Mouse (Mus musculus): Measurements from ENCODE around the gene Atxn3. TPM values are rescaled to one million over a fixed set of nuclear protein-coding genes. Genes with fewer than 3 reads are reported as not detected.

Atxn3 gene
- polyA plus RNA-seq, 1 experiment from 2014 or later: 13.1 TPM

DNA sequence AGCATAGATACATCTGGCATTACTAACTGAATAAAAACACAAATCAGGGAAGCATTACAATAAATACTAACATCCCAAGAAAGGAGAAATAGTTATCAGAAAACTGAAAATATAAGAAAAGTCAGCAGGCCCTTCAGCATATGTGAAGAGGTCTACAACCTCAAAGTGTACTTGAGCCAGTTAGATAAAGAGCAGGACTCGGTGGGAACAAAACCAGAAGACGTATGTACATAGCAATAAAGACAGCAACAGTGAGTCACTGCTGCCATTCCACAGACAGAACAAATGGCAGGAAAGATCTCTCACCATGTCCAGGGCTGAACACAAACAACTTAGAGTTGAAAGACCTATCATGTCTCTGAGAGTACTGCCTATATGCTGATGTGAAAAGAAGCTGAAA, 69.7 kb downstream of the Atxn3 start:
- Histone ChIP-seq H3K4me3 (ENCODE audit: low read depth, low read length) (no peak overlapping the region), H3K36me3 (ENCODE audit: control insufficient read depth, insufficient read depth, low read length) (peaks cover 75% of the 10 kb centered on the region), H3K9me3 (replicated peaks; ENCODE audit: control insufficient read depth, low read length) (no peaks in the 10 kb centered on the region), H3K27ac (ENCODE audit: low read depth, low read length) (no peak overlapping the region), H3K4me1 (ENCODE audit: control insufficient read depth, insufficient read depth, low read length) (no peaks in the 10 kb centered on the region), H3K27me3 (replicated peaks; ENCODE audit: control insufficient read depth, insufficient read depth, low read length) (no peaks in the 10 kb centered on the region), H3K9ac (ENCODE audit: low read length) (no peak overlapping the region), H3K4me2 (ENCODE audit: low read length) (no peak overlapping the region)
- 94% methylated on average over 2 of the region's 2 CpGs for WGBS
- DNase-seq (ENCODE audit: low spot score) (no peak), ATAC-seq (no peak)

DNA sequence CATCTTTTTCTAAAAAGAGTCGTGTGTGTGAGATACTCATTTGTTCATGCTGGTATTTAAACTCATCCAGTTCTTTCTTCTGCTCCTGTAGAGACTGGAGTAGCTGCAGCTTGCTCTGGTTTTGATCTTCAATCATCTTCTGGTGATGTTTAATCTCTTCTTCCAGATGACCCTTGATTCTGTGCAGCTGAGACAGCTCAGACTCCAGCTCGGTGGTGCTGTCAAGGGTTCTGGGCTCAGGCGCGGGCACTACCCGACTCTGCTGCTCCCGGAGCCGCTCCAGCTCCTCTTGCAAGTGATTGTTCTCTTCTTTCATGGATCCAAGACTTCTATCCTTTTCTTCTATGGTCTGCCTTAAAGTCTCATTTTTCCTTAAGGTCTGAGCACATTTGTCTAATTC, 73.1 kb downstream of the Atxn3 start:
- WGBS: 96% methylated on average over 7 of the region's 7 CpGs
- Histone ChIP-seq H3K27me3 (replicated peaks; ENCODE audit: control insufficient read depth, insufficient read depth, low read length) (no peaks in the 10 kb centered on the region), H3K4me2 (ENCODE audit: low read length) (no peak overlapping the region), H3K9me3 (replicated peaks; ENCODE audit: control insufficient read depth, low read length) (no peaks in the 10 kb centered on the region), H3K4me3 (ENCODE audit: low read depth, low read length) (no peak overlapping the region), H3K9ac (ENCODE audit: low read length) (no peak overlapping the region), H3K4me1 (ENCODE audit: control insufficient read depth, insufficient read depth, low read length) (no peaks in the 10 kb centered on the region), H3K27ac (ENCODE audit: low read depth, low read length) (no peak overlapping the region), H3K36me3 (ENCODE audit: control insufficient read depth, insufficient read depth, low read length) (peaks cover 63% of the 10 kb centered on the region)
- ATAC-seq: no peak
- no peak for DNase-seq (ENCODE audit: low spot score)

DNA sequence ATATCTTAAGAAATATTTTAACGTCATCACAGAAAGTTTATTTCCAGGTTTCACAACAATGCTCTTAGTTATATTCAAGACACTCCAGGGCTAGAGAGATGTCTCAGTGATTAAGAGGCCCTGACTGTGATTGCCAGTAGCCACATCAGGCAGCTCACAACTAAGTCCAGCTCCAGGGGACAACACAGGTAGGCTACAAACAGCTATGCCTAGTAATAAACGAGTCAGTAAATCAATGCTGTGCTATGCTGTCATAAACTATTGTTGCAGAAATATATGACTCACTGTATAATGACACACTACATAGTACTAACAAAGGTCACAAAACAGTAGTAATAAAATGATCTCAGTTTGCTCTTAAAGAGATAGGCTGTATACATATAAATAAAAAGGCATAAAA, 81.7 kb downstream of the Atxn3 start:
- Histone ChIP-seq H3K36me3 (ENCODE audit: control insufficient read depth, insufficient read depth, low read length) (peaks cover 27% of the 10 kb centered on the region), H3K4me3 (ENCODE audit: low read depth, low read length) (no peak overlapping the region), H3K27me3 (replicated peaks; ENCODE audit: control insufficient read depth, insufficient read depth, low read length) (no peaks in the 10 kb centered on the region), H3K27ac (ENCODE audit: low read depth, low read length) (no peak overlapping the region), H3K9me3 (replicated peaks; ENCODE audit: control insufficient read depth, low read length) (no peaks in the 10 kb centered on the region), H3K4me1 (ENCODE audit: control insufficient read depth, insufficient read depth, low read length) (no peaks in the 10 kb centered on the region), H3K9ac (ENCODE audit: low read length) (no peak overlapping the region), H3K4me2 (ENCODE audit: low read length) (no peak overlapping the region)
- ATAC-seq (no peak), DNase-seq (ENCODE audit: low spot score) (no peak)
- WGBS: 96% methylated on average over 2 of the region's 2 CpGs

DNA sequence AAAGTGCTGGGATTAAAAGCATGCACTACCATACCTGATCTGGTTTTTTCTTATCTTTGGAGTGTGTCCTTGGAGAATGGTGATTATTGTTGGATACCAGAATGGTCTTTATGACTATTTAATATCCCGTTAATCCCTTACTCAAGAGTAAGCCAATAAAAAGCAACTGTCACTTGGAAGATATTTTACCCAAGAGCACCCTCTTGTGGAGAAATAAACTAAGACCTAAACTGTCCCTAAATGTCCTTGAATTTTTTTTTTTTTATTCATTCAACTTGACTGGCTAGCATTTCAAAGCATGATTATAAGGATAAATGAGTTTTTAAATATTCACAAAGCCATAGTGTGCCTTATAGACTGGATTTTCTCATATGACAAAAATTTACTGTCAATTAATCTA, 82.9 kb downstream of the Atxn3 start:
- Histone ChIP-seq H3K27ac (ENCODE audit: low read depth, low read length) (no peak overlapping the region), H3K9me3 (replicated peaks; ENCODE audit: control insufficient read depth, low read length) (no peaks in the 10 kb centered on the region), H3K4me1 (ENCODE audit: control insufficient read depth, insufficient read depth, low read length) (no peaks in the 10 kb centered on the region), H3K9ac (ENCODE audit: low read length) (no peak overlapping the region), H3K27me3 (replicated peaks; ENCODE audit: control insufficient read depth, insufficient read depth, low read length) (no peaks in the 10 kb centered on the region), H3K4me2 (ENCODE audit: low read length) (no peak overlapping the region), H3K4me3 (ENCODE audit: low read depth, low read length) (no peak overlapping the region), H3K36me3 (ENCODE audit: control insufficient read depth, insufficient read depth, low read length) (peaks cover 27% of the 10 kb centered on the region)
- WGBS: 64% methylated on average over 1 of the region's 1 CpGs
- ATAC-seq (no peak), DNase-seq (ENCODE audit: low spot score) (peak; percentile 74)

Other genes starting within 250 kb of the Atxn3 start
- gene Tc2n, start 239.7 kb downstream of the Atxn3 start, polyA plus RNA-seq (2014; fragmentation: Nextera tagmentation; extraction: Ambion mirVana): 0.05 and 0.06 TPM in 2 replicates
- gene Fbln5, start 139.2 kb downstream of the Atxn3 start, polyA plus RNA-seq (2014; fragmentation: Nextera tagmentation; extraction: Ambion mirVana): 5.3 and 9.9 TPM in 2 replicates
- 14.4 and 20.3 TPM in 2 replicates for gene Trip11, start 45.0 kb downstream of the Atxn3 start, polyA plus RNA-seq (2014; fragmentation: Nextera tagmentation; extraction: Ambion mirVana)
- 37.3 and 38.1 TPM in 2 replicates for gene Cpsf2, start 17.7 kb upstream of the Atxn3 start, polyA plus RNA-seq (2014; fragmentation: Nextera tagmentation; extraction: Ambion mirVana)
- 0.74 and 1.1 TPM in 2 replicates for gene Slc24a4, start 170.5 kb upstream of the Atxn3 start, polyA plus RNA-seq (2014; fragmentation: Nextera tagmentation; extraction: Ambion mirVana)

Measured in forebrain, embryonic 14.5 days (tissue).